Mouse (Mus musculus) neural tube, embryonic 15.5 days (tissue): ENCODE measurements around the gene Poc5. TPM values are rescaled to one million over a fixed set of nuclear protein-coding genes. Genes with fewer than 3 reads are reported as not detected.

ENCODE experiments used
- ATAC-seq: fragments of 200-750 bp; cut with Nextera tagmentation; 2 replicates; pipeline ENCODE4 v1.8.0; 2017; ENCODE audit warnings: mild to moderate bottlenecking, moderate TSS enrichment, moderate library complexity; ENCODE audit not compliant: low FRiP score
- H3K27ac ChIP-seq: fragments of 300-500 bp; sonication (generic); replicated peaks from 2 replicates; pipeline ENCODE4 v1.5.1; 2015; ENCODE audit warnings: mild to moderate bottlenecking, inconsistent platforms
- H3K27me3 ChIP-seq: fragments of 300-500 bp; sonication (generic); replicated peaks from 2 replicates; pipeline ENCODE4 v1.6.1; 2015; ENCODE audit warnings: inconsistent platforms
- H3K36me3 ChIP-seq: fragments of 300-500 bp; sonication (generic); 2 replicates; pipeline ENCODE4 v1.6.1; 2015; ENCODE audit warnings: inconsistent platforms
- H3K4me1 ChIP-seq: fragments of 300-500 bp; sonication (generic); 2 replicates; pipeline ENCODE4 v1.6.1; 2015; ENCODE audit warnings: inconsistent platforms
- H3K4me2 ChIP-seq: fragments of 300-500 bp; sonication (generic); 2 replicates; pipeline ENCODE4 v1.6.1; 2015; ENCODE audit warnings: inconsistent platforms, mild to moderate bottlenecking, moderate library complexity
- H3K4me3 ChIP-seq: fragments of 300-500 bp; sonication (generic); replicated peaks from 2 replicates; pipeline ENCODE4 v1.5.1; 2015; ENCODE audit warnings: mild to moderate bottlenecking, inconsistent platforms
- H3K9ac ChIP-seq: fragments of 300-500 bp; sonication (generic); replicated peaks from 2 replicates; pipeline ENCODE4 v1.6.1; 2015; ENCODE audit warnings: mild to moderate bottlenecking, inconsistent platforms
- H3K9me3 ChIP-seq: fragments of 300-500 bp; sonication (generic); replicated peaks from 2 replicates; pipeline ENCODE4 v1.6.1; 2016; ENCODE audit warnings: inconsistent platforms
- WGBS: fragments of 180-500 bp; shearing (Covaris S2); methylation state at CpG from one replicate; pipeline ENCODE4 v1.1.7; 2015; ENCODE audit warnings: mixed read lengths; 5-methylcytosine and 5-hydroxymethylcytosine counted together
- polyA plus RNA-seq: library from polyadenylated mRNA; unstranded; fragments of >200 nt; fragmentation: Nextera tagmentation; extraction: Ambion mirVana; gene quantifications from 2 replicates; pipeline ENCODE4 v1.2.1, GENCODE M21; 2015

Gene Poc5
- polyA plus RNA-seq, 1 experiment from 2014 or later = 21.1 TPM

- Histone ChIP-seq H3K4me3 (no peak overlapping the region), H3K36me3 (no peaks in the 10 kb centered on the region), H3K9me3 (no peaks in the 10 kb centered on the region), H3K27me3 (no peaks in the 10 kb centered on the region), H3K27ac (no peak overlapping the region), H3K9ac (no peak overlapping the region), H3K4me1 (no peaks in the 10 kb centered on the region), H3K4me2 (no peak overlapping the region)
- no peak for ATAC-seq
- WGBS = 89% methylated on average over 6 of the region's 6 CpGs
Measured at GRCm38 (mm10) chr13:96433041-96433440, 44.9 kb downstream of the Poc5 start.

DNA sequence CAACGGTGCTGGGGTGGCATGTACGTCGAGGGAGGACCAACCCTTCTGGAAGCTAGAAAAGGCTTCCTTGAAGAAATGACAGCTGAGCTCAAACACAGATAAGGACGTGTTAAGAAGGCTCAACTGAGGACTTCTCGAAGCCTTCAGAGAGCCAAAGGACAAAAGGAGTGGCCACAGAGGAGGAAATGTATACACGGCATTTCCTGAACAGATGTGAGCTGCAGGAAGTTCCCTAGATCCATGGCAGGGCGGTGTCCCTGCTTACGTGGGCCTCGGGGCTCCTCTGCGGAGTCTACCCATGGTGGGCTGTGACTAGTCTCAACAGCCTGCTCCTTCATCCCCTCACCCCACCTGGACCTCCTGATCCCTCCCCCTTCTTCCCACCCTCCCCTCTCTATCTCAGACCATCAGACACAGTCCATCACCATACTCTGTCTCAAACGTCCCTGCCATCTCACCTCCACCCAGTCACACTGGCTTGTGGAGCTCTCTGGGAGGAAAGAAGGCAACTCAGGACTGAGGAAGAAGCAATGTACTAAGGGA lies 45.6 kb downstream of the Poc5 start:
- Histone ChIP-seq H3K4me2 (no peak overlapping the region), H3K4me3 (no peak overlapping the region), H3K36me3 (no peaks in the 10 kb centered on the region), H3K27me3 (no peaks in the 10 kb centered on the region), H3K9ac (no peak overlapping the region), H3K9me3 (no peaks in the 10 kb centered on the region), H3K27ac (no peak overlapping the region), H3K4me1 (no peaks in the 10 kb centered on the region)
- WGBS = 81% methylated on average over 11 of the region's 11 CpGs
- ATAC-seq = no peak

DNA sequence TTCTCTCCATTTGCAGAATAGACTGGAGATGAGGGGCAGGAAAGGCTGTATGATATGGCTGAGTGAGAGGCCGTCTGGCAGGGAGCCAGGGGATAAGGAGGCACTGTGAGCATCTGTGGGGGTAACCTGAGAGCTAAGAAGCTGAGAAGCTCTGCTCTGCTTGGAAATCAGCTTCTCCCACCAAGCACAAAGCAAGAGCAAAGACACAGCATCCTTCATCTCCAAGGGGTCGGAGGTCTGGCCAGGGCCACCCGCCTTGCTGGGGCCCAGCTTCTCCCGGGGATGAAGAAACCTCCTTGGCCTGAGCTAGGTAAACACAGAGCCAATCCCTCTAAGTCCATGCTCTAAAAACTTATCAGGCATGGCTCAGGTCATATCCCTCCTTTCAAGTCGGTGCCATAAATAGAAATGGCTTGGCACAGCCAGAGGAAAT lies 46.8 kb downstream of the Poc5 start:
- H3K4me2 ChIP-seq = no peak overlapping the region
- H3K4me3 ChIP-seq = no peak overlapping the region
- no peak overlapping the region for H3K9ac ChIP-seq
- H3K4me1 ChIP-seq = no peaks in the 10 kb centered on the region
- no peak overlapping the region for H3K27ac ChIP-seq
- no peak for ATAC-seq
- H3K36me3 ChIP-seq = no peaks in the 10 kb centered on the region
- H3K9me3 ChIP-seq = no peaks in the 10 kb centered on the region
- WGBS = 72% methylated on average over 5 of the region's 5 CpGs
- H3K27me3 ChIP-seq = no peaks in the 10 kb centered on the region

DNA sequence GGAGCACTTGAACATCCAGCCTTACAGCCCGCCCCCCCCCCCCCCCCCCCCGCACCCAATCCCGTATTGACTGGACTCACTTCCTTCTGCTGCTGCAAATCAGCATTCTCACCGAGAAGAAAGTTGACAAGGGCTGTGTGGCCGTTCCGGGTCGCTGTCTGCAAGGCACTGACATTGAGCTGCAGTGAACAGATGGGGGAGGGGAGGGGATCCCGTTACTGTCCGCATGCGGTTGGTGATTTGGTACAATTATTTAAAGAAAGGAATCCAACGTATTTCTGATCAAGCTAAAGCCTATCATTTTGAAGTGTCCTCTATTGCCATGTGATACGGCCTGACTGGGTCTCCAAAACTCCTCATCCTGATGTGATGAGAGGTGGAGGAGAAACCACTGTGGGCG lies 47.7 kb downstream of the Poc5 start:
- Histone ChIP-seq H3K4me2 (peak overlapping the region; percentile 11; the same call in 1 of the 2 replicates), H3K9me3 (no peaks in the 10 kb centered on the region), H3K36me3 (no peaks in the 10 kb centered on the region), H3K27me3 (no peaks in the 10 kb centered on the region), H3K4me1 (no peaks in the 10 kb centered on the region), H3K9ac (no peak overlapping the region), H3K4me3 (no peak overlapping the region), H3K27ac (no peak overlapping the region)
- no peak for ATAC-seq
- WGBS = 47% methylated on average over 12 of the region's 13 CpGs

GRCm38 (mm10) chr13:96436921-96437320 lies 48.8 kb downstream of the Poc5 start:
- Histone ChIP-seq H3K9me3 (no peaks in the 10 kb centered on the region), H3K27me3 (no peaks in the 10 kb centered on the region), H3K36me3 (no peaks in the 10 kb centered on the region), H3K9ac (no peak overlapping the region), H3K27ac (no peak overlapping the region), H3K4me1 (no peaks in the 10 kb centered on the region), H3K4me2 (no peak overlapping the region), H3K4me3 (no peak overlapping the region)
- 89% methylated on average over 1 of the region's 1 CpGs for WGBS
- no peak for ATAC-seq

GRCm38 (mm10) chr13:96440436-96440835 lies 52.3 kb downstream of the Poc5 start:
- Histone ChIP-seq H3K4me2 (no peak overlapping the region), H3K9ac (no peak overlapping the region), H3K4me3 (no peak overlapping the region), H3K27ac (no peak overlapping the region), H3K4me1 (no peaks in the 10 kb centered on the region), H3K36me3 (no peaks in the 10 kb centered on the region), H3K9me3 (no peaks in the 10 kb centered on the region), H3K27me3 (no peaks in the 10 kb centered on the region)
- no peak for ATAC-seq
- 93% methylated on average over 4 of the region's 4 CpGs for WGBS

DNA sequence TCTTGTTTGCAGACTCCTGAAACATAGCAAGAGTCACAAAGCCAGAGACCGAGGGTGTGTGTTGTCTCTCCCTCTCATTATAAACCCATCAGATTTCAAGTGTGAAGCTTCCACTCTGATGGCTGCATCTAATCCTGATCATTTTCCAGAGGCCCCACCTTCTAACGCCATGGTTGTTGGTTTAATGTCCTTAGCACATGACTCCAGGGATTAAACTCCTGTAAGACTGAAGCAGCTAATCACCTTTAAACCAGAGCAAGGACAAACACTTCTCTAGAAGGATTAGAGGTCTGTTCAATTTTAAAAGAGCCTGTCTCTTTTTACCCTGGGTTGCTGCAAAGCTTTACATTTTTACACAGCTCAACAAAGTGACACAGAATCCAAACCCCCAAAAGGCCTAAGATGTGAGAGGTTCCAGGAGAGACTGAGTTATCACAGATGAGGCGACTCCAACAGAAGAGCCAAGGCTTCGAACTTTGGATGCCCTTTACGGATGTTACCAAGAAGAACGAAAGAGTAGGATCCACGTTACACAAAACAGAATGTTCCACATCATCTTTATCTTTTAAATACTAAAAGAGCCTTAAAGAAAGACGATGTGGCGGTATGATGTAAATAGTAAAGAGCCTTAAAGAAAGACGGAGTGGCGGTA lies 62.2 kb downstream of the Poc5 start:
- Histone ChIP-seq H3K36me3 (no peaks in the 10 kb centered on the region), H3K9ac (no peak overlapping the region), H3K4me3 (no peak overlapping the region), H3K9me3 (no peaks in the 10 kb centered on the region), H3K4me2 (no peak overlapping the region), H3K27ac (no peak overlapping the region), H3K27me3 (no peaks in the 10 kb centered on the region), H3K4me1 (no peaks in the 10 kb centered on the region)
- 88% methylated on average over 11 of the region's 11 CpGs for WGBS
- ATAC-seq = no peak

DNA sequence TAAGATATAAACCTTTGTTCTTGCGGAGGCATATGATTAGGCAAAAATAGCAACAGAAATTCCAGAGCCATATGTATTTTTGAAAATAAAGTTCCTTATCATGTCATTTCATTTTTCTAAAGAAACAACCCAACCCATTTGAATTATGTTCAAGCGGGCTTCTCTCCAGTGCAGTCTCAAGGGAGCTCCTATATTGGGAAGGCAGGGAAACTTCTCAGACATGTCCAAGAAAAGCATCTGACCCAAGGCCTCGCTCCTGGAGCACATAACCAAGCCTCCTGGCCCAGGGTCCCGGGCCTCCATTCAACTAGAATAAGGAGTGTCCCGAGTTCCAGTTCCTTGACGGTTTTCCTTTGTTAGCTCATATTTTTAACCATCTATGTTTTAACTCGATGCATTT lies 62.8 kb downstream of the Poc5 start:
- Histone ChIP-seq H3K36me3 (no peaks in the 10 kb centered on the region), H3K27ac (no peak overlapping the region), H3K4me1 (no peaks in the 10 kb centered on the region), H3K9me3 (no peaks in the 10 kb centered on the region), H3K4me2 (no peak overlapping the region), H3K27me3 (no peaks in the 10 kb centered on the region), H3K4me3 (no peak overlapping the region), H3K9ac (no peak overlapping the region)
- 89% methylated on average over 7 of the region's 7 CpGs for WGBS
- ATAC-seq = no peak

DNA sequence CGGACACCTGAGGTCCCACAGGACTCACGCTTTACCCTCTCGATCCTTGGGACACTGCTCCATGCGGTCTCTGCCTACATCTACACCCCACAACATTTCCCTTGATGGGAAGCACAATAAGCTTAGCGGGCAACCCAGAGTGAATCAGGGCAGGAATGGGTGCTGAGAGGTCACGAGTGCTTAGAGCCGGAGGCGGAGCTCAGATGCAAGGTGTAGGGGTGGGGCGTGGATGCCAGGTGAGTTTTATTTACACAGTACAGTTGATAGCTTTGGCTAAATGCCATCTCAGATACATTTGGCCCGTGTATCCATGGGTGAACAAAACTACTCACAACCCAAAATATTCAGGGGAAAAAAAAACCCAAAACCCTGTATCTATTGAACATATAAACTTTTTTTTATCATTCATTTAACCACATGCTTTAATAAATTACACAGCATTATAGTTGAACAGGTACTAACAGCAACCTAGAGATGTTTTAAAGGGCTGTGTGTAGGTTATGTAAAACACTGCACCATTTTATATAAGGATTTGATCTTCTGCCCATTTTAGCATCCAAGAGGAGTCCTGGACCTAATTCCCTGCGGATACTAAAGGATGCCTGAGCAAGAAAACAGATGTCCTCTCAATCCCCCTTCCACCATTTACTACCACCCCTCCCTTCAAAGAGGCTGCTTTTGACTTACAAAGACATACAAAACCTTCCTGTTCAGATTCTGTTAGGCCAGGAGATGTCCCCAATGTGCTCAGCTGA lies 63.5 kb downstream of the Poc5 start:
- no peak for ATAC-seq
- Histone ChIP-seq H3K4me3 (no peak overlapping the region), H3K4me2 (no peak overlapping the region), H3K27me3 (no peaks in the 10 kb centered on the region), H3K9me3 (no peaks in the 10 kb centered on the region), H3K9ac (no peak overlapping the region), H3K27ac (no peak overlapping the region), H3K4me1 (no peaks in the 10 kb centered on the region), H3K36me3 (no peaks in the 10 kb centered on the region)
- 91% methylated on average over 11 of the region's 11 CpGs for WGBS

DNA sequence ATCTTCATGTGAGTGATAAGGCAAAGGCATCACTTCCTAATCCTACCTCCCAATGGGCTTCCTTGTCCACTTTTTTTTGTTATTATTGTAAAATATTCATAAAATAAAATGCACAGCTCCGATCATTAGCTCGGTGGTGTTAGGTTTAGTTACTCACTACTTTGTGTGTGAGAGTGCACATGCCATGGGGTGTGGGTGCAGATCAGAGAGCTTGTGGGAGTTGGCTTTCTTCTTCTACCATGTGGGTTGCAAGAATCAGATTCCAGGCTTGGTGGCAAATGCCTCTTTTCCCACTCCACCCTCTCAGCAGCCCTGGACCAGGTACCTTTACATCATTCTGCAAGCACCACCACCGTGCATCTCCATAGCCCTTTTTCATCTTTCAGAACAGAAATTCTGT lies 64.5 kb downstream of the Poc5 start:
- Histone ChIP-seq H3K9ac (no peak overlapping the region), H3K27ac (no peak overlapping the region), H3K4me3 (no peak overlapping the region), H3K27me3 (no peaks in the 10 kb centered on the region), H3K4me2 (no peak overlapping the region), H3K4me1 (no peaks in the 10 kb centered on the region), H3K36me3 (no peaks in the 10 kb centered on the region), H3K9me3 (no peaks in the 10 kb centered on the region)
- WGBS = 93% methylated on average over 3 of the region's 3 CpGs
- ATAC-seq = no peak

GRCm38 (mm10) chr13:96454288-96454687 lies 66.2 kb downstream of the Poc5 start:
- ATAC-seq = no peak
- H3K4me1 ChIP-seq = no peaks in the 10 kb centered on the region
- H3K27me3 ChIP-seq = no peaks in the 10 kb centered on the region
- no peaks in the 10 kb centered on the region for H3K36me3 ChIP-seq
- WGBS = 86% methylated on average over 3 of the region's 3 CpGs
- no peak overlapping the region for H3K9ac ChIP-seq
- no peak overlapping the region for H3K4me3 ChIP-seq
- no peak overlapping the region for H3K27ac ChIP-seq
- H3K4me2 ChIP-seq = no peak overlapping the region
- no peaks in the 10 kb centered on the region for H3K9me3 ChIP-seq

GRCm38 (mm10) chr13:96457566-96457965 lies 69.5 kb downstream of the Poc5 start:
- Histone ChIP-seq H3K9ac (no peak overlapping the region), H3K27ac (no peak overlapping the region), H3K4me1 (no peaks in the 10 kb centered on the region), H3K27me3 (no peaks in the 10 kb centered on the region), H3K36me3 (no peaks in the 10 kb centered on the region), H3K4me2 (no peak overlapping the region), H3K9me3 (no peaks in the 10 kb centered on the region), H3K4me3 (no peak overlapping the region)
- ATAC-seq = no peak
- WGBS = 92% methylated on average over 5 of the region's 5 CpGs
